Mouse (Mus musculus): ENCODE measurements at regions not wholly inside any gene's neighbourhood (a gene's known extent, or its start where the extent isn't known, plus 50 kb on each side); places are given as distances from the start of the nearest gene placed in this dataset.

GRCm38 (mm10) chr16:55435139-55435968, 137.6 kb upstream of the Zpld1 start:
- Histone ChIP-seq H3K27ac (ENCODE audit: insufficient read depth, low read depth, low read length) (no peak overlapping the region), H3K4me1 (ENCODE audit: control insufficient read depth, insufficient read depth, low read length) (no peaks in the 10 kb centered on the region), H3K4me3 (ENCODE audit: insufficient read depth, low read depth, low read length) (no peak overlapping the region)
- TF ChIP-seq POLR2A (IDR thresholded peaks at IDR 0.05; ENCODE audit: insufficient read depth, low read depth, low read length) (no peak), CTCF (IDR thresholded peaks at IDR 0.05; ENCODE audit: insufficient read depth, low read depth, low read length) (no peak)
- WGBS, result 60% methylated on average over 4 of the region's 4 CpGs

GRCm38 (mm10) chr16:55421569-55422342, 124.0 kb upstream of the Zpld1 start:
- no peak overlapping the region for H3K27ac ChIP-seq (ENCODE audit: insufficient read depth, low read depth, low read length)
- TF ChIP-seq POLR2A (IDR thresholded peaks at IDR 0.05; ENCODE audit: insufficient read depth, low read depth, low read length) (no peak), CTCF (IDR thresholded peaks at IDR 0.05; ENCODE audit: insufficient read depth, low read depth, low read length) (no peak)
- no peaks in the 10 kb centered on the region for H3K4me1 ChIP-seq (ENCODE audit: control insufficient read depth, insufficient read depth, low read length)
- H3K4me3 ChIP-seq (ENCODE audit: insufficient read depth, low read depth, low read length), result no peak overlapping the region
- 41% methylated on average over 7 of the region's 7 CpGs for WGBS

GRCm38 (mm10) chr16:55420876-55421568, 123.2 kb upstream of the Zpld1 start:
- WGBS, result 53% methylated on average over 4 of the region's 4 CpGs

GRCm38 (mm10) chr16:55418871-55419270, 121.1 kb upstream of the Zpld1 start:
- Histone ChIP-seq H3K27ac (ENCODE audit: insufficient read depth, low read depth, low read length) (no peak overlapping the region), H3K4me1 (ENCODE audit: control insufficient read depth, insufficient read depth, low read length) (no peaks in the 10 kb centered on the region), H3K4me3 (ENCODE audit: insufficient read depth, low read depth, low read length) (no peak overlapping the region)
- 87% methylated on average over 3 of the region's 3 CpGs for WGBS
- no peak for TF ChIP-seq POLR2A (IDR thresholded peaks at IDR 0.05; ENCODE audit: insufficient read depth, low read depth, low read length)
- no peak for TF ChIP-seq CTCF (IDR thresholded peaks at IDR 0.05; ENCODE audit: insufficient read depth, low read depth, low read length)

More at GRCm38 (mm10) chr16:55420876-55421568, 123.2 kb upstream of the Zpld1 start:
- no peak for TF ChIP-seq POLR2A (IDR thresholded peaks at IDR 0.05; ENCODE audit: insufficient read depth, low read depth, low read length)
- no peak for TF ChIP-seq CTCF (IDR thresholded peaks at IDR 0.05; ENCODE audit: insufficient read depth, low read depth, low read length)
- H3K27ac ChIP-seq (ENCODE audit: insufficient read depth, low read depth, low read length), result no peak overlapping the region
- H3K4me3 ChIP-seq (ENCODE audit: insufficient read depth, low read depth, low read length), result no peak overlapping the region
- H3K4me1 ChIP-seq (ENCODE audit: control insufficient read depth, insufficient read depth, low read length), result no peaks in the 10 kb centered on the region

- TF ChIP-seq POLR2A (IDR thresholded peaks at IDR 0.05; ENCODE audit: insufficient read depth, low read depth, low read length), result no peak
- no peak overlapping the region for H3K4me3 ChIP-seq (ENCODE audit: insufficient read depth, low read depth, low read length)
- no peak overlapping the region for H3K27ac ChIP-seq (ENCODE audit: insufficient read depth, low read depth, low read length)
- H3K4me1 ChIP-seq (ENCODE audit: control insufficient read depth, insufficient read depth, low read length), result no peaks in the 10 kb centered on the region
Observed at GRCm38 (mm10) chr16:55400818-55401217, 103.0 kb upstream of the Zpld1 start.

- H3K4me1 ChIP-seq (ENCODE audit: control insufficient read depth, insufficient read depth, low read length), result no peaks in the 10 kb centered on the region
- no peak overlapping the region for H3K27ac ChIP-seq (ENCODE audit: insufficient read depth, low read depth, low read length)
- TF ChIP-seq POLR2A (IDR thresholded peaks at IDR 0.05; ENCODE audit: insufficient read depth, low read depth, low read length) (no peak), CTCF (IDR thresholded peaks at IDR 0.05; ENCODE audit: insufficient read depth, low read depth, low read length) (no peak)
- 86% methylated on average over 3 of the region's 3 CpGs for WGBS
- no peak overlapping the region for H3K4me3 ChIP-seq (ENCODE audit: insufficient read depth, low read depth, low read length)
Observed at GRCm38 (mm10) chr16:55394864-55395263, 97.1 kb upstream of the Zpld1 start.

GRCm38 (mm10) chr16:55390400-55390799, 92.6 kb upstream of the Zpld1 start:
- H3K27ac ChIP-seq (ENCODE audit: insufficient read depth, low read depth, low read length), result no peak overlapping the region
- WGBS, result 91% methylated on average over 7 of the region's 7 CpGs
- TF ChIP-seq POLR2A (IDR thresholded peaks at IDR 0.05; ENCODE audit: insufficient read depth, low read depth, low read length), result no peak
- TF ChIP-seq CTCF (IDR thresholded peaks at IDR 0.05; ENCODE audit: insufficient read depth, low read depth, low read length), result no peak
- H3K4me1 ChIP-seq (ENCODE audit: control insufficient read depth, insufficient read depth, low read length), result no peaks in the 10 kb centered on the region
- no peak overlapping the region for H3K4me3 ChIP-seq (ENCODE audit: insufficient read depth, low read depth, low read length)

GRCm38 (mm10) chr16:55379996-55380395, 82.2 kb upstream of the Zpld1 start:
- Histone ChIP-seq H3K27ac (ENCODE audit: insufficient read depth, low read depth, low read length) (no peak overlapping the region), H3K4me1 (ENCODE audit: control insufficient read depth, insufficient read depth, low read length) (no peaks in the 10 kb centered on the region), H3K4me3 (ENCODE audit: insufficient read depth, low read depth, low read length) (no peak overlapping the region)
- TF ChIP-seq POLR2A (IDR thresholded peaks at IDR 0.05; ENCODE audit: insufficient read depth, low read depth, low read length) (no peak), CTCF (IDR thresholded peaks at IDR 0.05; ENCODE audit: insufficient read depth, low read depth, low read length) (no peak)
- WGBS, result 76% methylated on average over 7 of the region's 7 CpGs

- TF ChIP-seq CTCF (IDR thresholded peaks at IDR 0.05; ENCODE audit: insufficient read depth, low read depth, low read length) (no peak), POLR2A (IDR thresholded peaks at IDR 0.05; ENCODE audit: insufficient read depth, low read depth, low read length) (no peak)
- Histone ChIP-seq H3K27ac (ENCODE audit: insufficient read depth, low read depth, low read length) (no peak overlapping the region), H3K4me3 (ENCODE audit: insufficient read depth, low read depth, low read length) (no peak overlapping the region), H3K4me1 (ENCODE audit: control insufficient read depth, insufficient read depth, low read length) (no peaks in the 10 kb centered on the region)
Observed at GRCm38 (mm10) chr16:55379189-55379588, 81.4 kb upstream of the Zpld1 start.

Measured in olfactory bulb, adult 2 months (tissue).